Mouse (Mus musculus) hindbrain, embryonic 10.5 days (tissue): Measurements from ENCODE around the gene Mreg. TPM values are rescaled to one million over a fixed set of nuclear protein-coding genes. Genes with fewer than 3 reads are reported as not detected.
"Not testable (repeated sequence)": the region's sequence is repeated elsewhere in the genome, so short reads cannot be mapped to it uniquely, and the experiment has no call there.

ENCODE experiments used
- DNase-seq: peaks from one replicate; pipeline ENCODE4 v3.0.0-alpha.2; 2017; ENCODE audit warnings: low spot score
- H3K27ac ChIP-seq: fragments of 300-500 bp; sonication (generic); 2 replicates; pipeline ENCODE4 v1.5.1; 2016; ENCODE audit warnings: mild to moderate bottlenecking, moderate library complexity
- H3K27me3 ChIP-seq: fragments of 300-500 bp; sonication (generic); 2 replicates; pipeline ENCODE4 v1.6.1; 2016; ENCODE audit warnings: mild to moderate bottlenecking; ENCODE audit not compliant: poor library complexity, insufficient read depth, severe bottlenecking
- H3K36me3 ChIP-seq: fragments of 300-500 bp; sonication (generic); 2 replicates; pipeline ENCODE4 v1.6.1; 2016; ENCODE audit warnings: mild to moderate bottlenecking, moderate library complexity
- H3K4me1 ChIP-seq: fragments of 300-500 bp; sonication (generic); replicated peaks from 2 replicates; pipeline ENCODE4 v1.6.1; 2016; ENCODE audit warnings: mild to moderate bottlenecking
- H3K4me3 ChIP-seq: fragments of 300-500 bp; sonication (generic); 2 replicates; pipeline ENCODE4 v1.5.1; 2016; ENCODE audit warnings: mild to moderate bottlenecking, moderate library complexity
- H3K9me3 ChIP-seq: fragments of 300-500 bp; sonication (generic); 2 replicates; pipeline ENCODE4 v1.6.1; 2016; ENCODE audit warnings: mild to moderate bottlenecking, moderate library complexity
- WGBS: fragments of 180-500 bp; shearing (Covaris S2); methylation state at CpG from one replicate; pipeline ENCODE4 v1.1.7; 2016; 5-methylcytosine and 5-hydroxymethylcytosine counted together
- polyA plus RNA-seq: library from polyadenylated mRNA; unstranded; fragments of >200 nt; fragmentation: Nextera tagmentation; extraction: Ambion mirVana; gene quantifications from 2 replicates; pipeline ENCODE4 v1.2.1, GENCODE M21; 2016

The Mreg gene
- polyA plus RNA-seq, 1 experiment from 2014 or later, result 12.3 TPM

DNA sequence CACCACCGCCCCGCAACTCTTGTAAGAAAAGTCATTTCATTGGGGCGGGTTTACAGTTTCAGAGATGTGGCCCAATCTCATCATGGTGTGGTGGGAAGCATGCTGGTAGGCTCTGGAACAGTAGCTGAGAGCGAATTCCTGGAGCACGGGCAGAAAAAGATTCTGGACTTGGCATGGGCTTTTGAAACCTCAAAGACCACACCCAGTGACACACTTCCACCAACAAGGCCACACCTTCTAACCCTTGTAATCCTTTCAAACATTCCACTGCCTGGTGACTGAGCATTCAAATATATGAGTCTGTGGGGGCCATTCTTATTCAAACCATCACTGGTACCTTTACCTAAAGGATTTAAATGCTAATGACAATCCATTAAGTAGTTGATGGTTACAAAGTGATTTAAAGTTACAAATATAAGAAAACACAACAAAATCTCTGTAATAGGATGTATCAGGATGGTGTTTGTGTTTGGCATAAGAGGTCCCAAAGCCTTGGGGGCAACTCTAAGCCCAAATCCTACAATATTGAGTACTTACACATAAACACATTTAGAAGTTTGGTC, 30.6 kb upstream of the Mreg start:
- H3K36me3 ChIP-seq, result no peaks in the 10 kb centered on the region
- H3K27ac ChIP-seq, result no peak overlapping the region
- no peak for DNase-seq
- WGBS, result 87% methylated on average over 5 of the region's 5 CpGs
- H3K9me3 ChIP-seq, result no peaks in the 10 kb centered on the region
- H3K4me1 ChIP-seq, result peaks cover 10% of the 10 kb centered on the region; the same call in 1 of the 2 replicates
- H3K27me3 ChIP-seq, result no peaks in the 10 kb centered on the region
- no peak overlapping the region for H3K4me3 ChIP-seq

DNA sequence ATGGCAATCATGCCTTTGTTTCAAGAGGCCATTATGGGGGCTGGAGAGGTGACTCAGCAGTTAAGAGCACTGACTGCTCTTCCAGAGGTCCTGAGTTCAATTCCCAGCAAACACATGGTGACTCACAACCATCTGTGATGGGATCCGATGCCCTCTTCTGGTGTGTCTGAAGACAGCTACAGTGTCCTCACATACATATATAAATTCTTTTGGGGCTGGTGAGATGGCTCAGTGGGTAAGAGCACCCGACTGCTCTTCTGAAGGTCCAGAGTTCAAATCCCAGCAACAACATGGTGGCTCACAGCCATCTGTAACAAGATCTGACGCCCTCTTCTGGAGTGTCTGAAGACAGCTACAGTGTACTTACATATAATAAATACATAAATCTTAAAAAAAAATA, 27.0 kb upstream of the Mreg start:
- H3K36me3 ChIP-seq, H3K4me3 ChIP-seq, H3K9me3 ChIP-seq, DNase-seq, H3K27ac ChIP-seq: not testable (repeated sequence)
- Histone ChIP-seq H3K27me3 (peaks cover 13% of the 10 kb centered on the region), H3K4me1 (peaks cover 18% of the 10 kb centered on the region; the same call in 1 of the 2 replicates)
- WGBS, result 78% methylated on average over 3 of the region's 3 CpGs

DNA sequence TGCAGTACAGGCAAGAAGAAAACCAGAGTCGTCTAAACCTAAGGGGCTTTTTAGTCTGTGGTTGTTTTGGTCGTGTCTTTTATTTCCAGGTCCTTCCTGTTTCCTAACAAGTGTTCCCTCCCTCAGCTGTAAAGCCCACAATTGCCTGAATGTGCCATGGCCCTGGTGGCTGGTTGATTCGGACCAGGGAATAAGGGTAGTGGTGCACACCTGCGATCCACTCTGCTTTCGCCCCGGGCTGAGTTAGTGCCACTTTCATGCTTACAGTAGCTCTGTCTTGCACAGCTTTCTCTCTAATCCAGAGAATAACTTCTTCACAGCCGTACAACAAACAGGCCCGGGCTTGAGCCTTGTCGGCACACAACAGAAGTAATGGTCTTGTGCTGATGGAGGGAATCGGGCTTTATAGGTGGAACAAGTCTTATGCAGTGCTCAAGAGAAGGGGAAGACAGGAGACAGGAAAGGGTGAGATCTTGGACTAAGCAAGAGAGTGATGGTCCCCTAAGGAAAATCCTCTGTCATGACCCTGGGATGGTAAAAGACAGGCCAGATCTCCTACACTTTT, 26.0 kb upstream of the Mreg start:
- Histone ChIP-seq H3K9me3 (no peaks in the 10 kb centered on the region), H3K4me1 (peaks cover 23% of the 10 kb centered on the region), H3K27me3 (peaks cover 18% of the 10 kb centered on the region), H3K27ac (no peak overlapping the region), H3K36me3 (no peaks in the 10 kb centered on the region), H3K4me3 (no peak overlapping the region; the same call in 1 of the 2 replicates)
- no peak for DNase-seq
- 69% methylated on average over 10 of the region's 10 CpGs for WGBS

DNA sequence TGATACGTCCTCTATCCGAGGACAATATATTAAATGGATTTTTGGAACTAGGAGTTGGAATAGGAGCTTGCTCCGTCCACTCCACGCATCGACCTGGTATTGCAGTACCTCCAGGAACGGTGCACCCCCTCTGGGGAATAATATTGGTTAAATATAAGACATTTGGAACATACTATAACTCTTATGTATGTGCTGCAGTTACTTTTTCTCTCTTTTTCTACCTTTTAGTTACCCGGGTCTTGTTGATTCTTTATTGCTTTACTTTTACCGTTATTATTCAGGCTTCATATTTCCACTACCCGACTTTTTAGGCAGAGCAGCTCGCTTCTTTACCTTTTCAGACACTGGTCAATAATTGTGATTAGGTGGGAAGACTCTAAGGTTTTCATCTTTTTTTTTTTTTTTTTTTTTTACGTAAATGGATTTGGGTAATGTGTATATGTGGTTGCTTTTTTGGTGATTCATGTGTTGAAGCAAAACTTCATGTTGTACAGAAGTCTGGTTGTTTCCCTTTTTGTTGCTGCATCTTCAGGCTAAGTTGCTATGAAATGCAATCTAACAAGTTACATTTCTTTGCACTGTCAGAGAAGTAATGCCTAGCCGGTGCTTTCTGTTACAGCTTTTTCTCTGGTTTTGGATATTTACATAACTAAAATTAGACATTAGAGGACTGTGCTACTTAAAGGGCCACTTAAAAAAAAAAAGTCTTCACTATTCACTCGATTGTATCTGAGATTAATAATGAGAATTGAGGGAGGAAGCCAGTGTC, 25.1 kb upstream of the Mreg start:
- H3K9me3 ChIP-seq, result no peaks in the 10 kb centered on the region
- H3K27me3 ChIP-seq, result peaks cover 20% of the 10 kb centered on the region
- DNase-seq, result no peak
- H3K36me3 ChIP-seq, result no peaks in the 10 kb centered on the region
- H3K4me3 ChIP-seq, result peak overlapping the region; percentile 28
- 10% methylated on average over 13 of the region's 13 CpGs for WGBS
- peaks cover 24% of the 10 kb centered on the region for H3K4me1 ChIP-seq
- no peak overlapping the region for H3K27ac ChIP-seq

DNA sequence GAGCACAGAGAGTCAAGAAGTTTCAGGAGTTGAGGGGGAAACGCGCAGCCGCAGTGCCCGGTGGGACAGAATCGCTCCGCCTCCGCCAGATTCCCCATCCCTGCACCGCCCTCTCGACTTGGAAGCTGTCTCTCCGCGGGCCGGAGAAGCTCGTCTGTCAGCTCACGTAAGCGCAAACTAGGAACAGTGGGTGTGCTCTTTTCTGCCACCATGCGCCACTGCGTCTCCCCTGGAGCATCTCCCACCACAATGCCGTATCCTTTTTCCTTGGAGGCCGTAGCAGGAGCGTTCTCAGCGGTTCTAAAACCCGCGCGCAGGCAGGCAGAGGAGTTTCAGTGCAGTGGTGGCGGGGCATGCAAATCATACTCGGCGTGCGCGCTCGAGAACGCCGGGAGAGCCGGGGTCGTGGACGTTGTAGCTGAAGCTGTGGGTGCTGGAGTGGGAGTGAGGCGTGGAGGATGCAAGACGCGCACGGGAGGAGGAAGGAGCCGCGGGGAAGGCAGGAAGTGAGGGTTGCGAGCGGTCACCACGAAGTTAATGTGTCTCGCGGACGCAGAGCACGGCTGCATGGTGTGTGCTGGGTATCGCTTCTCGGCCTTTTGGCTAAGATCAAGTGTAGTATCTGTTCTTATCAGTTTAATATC, 24.4 kb upstream of the Mreg start:
- H3K4me3 ChIP-seq, result peak overlapping the region; percentile 63
- peaks cover 20% of the 10 kb centered on the region for H3K27me3 ChIP-seq
- under 1% methylated on average over 40 of the region's 50 CpGs for WGBS
- H3K4me1 ChIP-seq, result peaks cover 24% of the 10 kb centered on the region
- not testable (repeated sequence) for H3K36me3 ChIP-seq, H3K9me3 ChIP-seq
- DNase-seq, result peak; percentile 85
- H3K27ac ChIP-seq, result peak overlapping the region; percentile 85

DNA sequence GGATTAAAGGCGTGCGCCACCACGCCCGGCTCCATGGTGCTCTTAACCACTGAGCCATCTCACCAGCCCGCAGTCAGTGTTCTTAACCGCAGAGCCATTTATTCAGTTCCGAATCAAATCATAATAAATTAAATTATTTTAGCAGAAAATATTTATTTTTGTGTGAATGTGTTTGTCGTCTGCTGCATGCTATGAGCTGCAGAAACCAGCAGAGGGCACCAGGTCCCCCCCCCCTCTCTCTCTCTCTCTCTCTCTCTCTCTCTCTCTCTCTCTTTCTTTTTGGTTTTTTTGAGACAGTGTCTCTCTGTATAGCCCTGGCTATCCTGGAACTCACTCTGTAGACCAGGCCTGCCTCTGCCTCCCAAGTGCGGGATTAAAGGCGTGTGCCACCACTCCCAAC, 20.5 kb upstream of the Mreg start:
- H3K27ac ChIP-seq, H3K9me3 ChIP-seq, DNase-seq, H3K36me3 ChIP-seq, H3K4me3 ChIP-seq: not testable (repeated sequence)
- Histone ChIP-seq H3K27me3 (peaks cover 20% of the 10 kb centered on the region), H3K4me1 (peaks cover 16% of the 10 kb centered on the region)
- 80% methylated on average over 10 of the region's 10 CpGs for WGBS

DNA sequence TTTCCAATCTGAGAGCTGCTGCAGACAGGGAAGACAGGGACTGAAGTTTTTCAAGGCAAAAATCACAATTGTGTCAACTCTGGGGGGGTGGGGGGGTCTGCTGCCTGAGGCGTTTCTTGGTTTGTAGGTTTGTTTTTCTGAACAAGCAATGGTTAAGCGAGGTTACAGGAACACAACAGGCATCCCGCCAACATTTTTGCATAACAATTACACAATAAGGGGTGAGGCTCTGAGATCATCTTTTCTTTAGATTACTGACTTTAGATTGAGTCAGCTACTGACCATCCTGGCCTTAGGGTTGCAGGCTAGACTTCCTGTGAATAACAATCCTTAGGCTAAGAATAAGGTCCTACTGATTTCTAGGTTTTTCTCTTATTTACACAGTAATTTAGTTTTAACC, 16.9 kb upstream of the Mreg start:
- no peak for DNase-seq
- no peak overlapping the region for H3K27ac ChIP-seq
- no peak overlapping the region for H3K4me3 ChIP-seq
- H3K4me1 ChIP-seq, result peaks cover 19% of the 10 kb centered on the region
- peaks cover 21% of the 10 kb centered on the region for H3K27me3 ChIP-seq
- 0 out of 2 replicates have a peak, but pooled peaks cover 5% of the 10 kb centered on the region for H3K9me3 ChIP-seq
- 33% methylated on average over 3 of the region's 3 CpGs for WGBS
- H3K36me3 ChIP-seq, result no peaks in the 10 kb centered on the region

DNA sequence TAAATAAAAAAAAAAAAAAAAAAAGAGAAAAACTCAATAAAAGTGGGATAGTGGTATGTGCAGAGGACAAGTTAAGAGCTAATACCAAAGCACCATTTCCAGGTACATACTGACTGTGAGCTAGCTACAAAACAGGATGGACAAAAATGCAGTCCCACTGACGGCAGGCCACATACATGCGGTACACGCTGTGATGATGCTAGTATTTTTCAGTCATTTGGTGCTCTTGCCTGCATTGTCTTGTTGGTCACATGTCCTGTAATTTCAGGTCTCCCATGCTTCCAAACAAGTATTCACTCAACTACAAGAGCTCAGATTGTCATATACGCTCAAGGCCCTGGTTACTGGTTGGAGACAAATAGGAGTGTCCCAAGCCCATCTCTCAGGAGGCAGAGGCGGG, 15.4 kb upstream of the Mreg start:
- Histone ChIP-seq H3K27me3 (peaks cover 26% of the 10 kb centered on the region), H3K4me3 (no peak overlapping the region), H3K36me3 (no peaks in the 10 kb centered on the region), H3K4me1 (peaks cover 10% of the 10 kb centered on the region), H3K9me3 (0 out of 2 replicates have a peak, but pooled peaks cover 5% of the 10 kb centered on the region), H3K27ac (no peak overlapping the region)
- 91% methylated on average over 5 of the region's 5 CpGs for WGBS
- DNase-seq, result no peak

DNA sequence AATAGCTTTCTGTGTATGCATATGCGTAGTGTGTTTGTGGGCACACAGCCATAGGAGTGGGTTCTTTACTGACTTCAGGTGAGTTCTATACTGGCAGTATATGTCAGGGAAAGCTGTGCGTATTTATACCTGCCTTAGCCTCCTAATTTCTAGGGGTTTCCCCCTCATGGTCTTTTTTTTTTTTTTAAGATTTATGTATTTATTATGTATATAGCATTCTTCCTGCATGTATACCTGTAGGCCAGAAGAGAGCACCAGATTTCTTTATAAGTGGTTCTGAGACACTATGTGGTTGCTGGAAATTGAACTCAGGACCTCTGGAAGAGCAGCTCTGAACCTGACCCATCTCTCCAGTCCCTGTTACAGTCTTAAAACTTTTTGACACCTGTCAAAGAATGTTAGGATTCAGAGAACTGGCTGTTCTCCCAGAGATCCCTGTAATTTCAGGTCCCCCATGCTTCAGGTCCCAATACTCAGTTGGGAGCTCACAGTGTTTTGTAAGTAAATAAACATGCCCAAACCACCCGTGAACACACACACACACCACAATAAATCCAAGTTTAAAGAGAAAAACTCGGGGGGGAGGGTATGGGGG, 14.9 kb upstream of the Mreg start:
- no peaks in the 10 kb centered on the region for H3K36me3 ChIP-seq
- no peak overlapping the region for H3K4me3 ChIP-seq
- DNase-seq, result no peak
- 0 out of 2 replicates have a peak, but pooled peaks cover 5% of the 10 kb centered on the region for H3K9me3 ChIP-seq
- WGBS, result 61% methylated on average over 4 of the region's 4 CpGs
- H3K4me1 ChIP-seq, result peaks cover 10% of the 10 kb centered on the region
- peaks cover 26% of the 10 kb centered on the region for H3K27me3 ChIP-seq
- no peak overlapping the region for H3K27ac ChIP-seq

DNA sequence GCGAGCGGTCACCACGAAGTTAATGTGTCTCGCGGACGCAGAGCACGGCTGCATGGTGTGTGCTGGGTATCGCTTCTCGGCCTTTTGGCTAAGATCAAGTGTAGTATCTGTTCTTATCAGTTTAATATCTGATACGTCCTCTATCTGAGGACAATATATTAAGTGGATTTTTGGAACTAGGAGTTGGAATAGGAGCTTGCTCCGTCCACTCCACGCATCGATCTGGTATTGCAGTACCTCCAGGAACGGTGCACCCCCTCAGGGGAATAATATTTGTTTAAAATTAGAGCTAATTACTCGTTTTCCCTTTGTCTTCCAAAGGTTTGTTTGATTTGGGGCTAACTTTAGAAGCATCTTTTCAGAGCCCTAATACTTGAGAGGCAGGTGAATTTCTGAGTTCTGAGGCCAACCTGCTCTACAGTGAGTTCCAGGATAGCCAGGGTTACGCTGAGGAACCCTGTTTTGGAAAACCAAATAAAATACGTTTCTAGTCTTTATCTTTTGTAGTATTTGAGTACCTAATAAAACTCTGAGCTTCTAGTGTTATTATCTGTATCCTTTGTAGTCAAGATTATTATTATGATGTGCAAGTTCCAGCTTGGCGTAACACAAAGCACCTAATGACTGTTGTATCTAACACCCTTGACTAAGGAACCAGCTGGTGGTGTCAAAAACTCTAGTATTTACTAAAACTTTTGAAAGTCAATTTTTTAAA, 14.2 kb upstream of the Mreg start:
- Histone ChIP-seq H3K27ac (no peak overlapping the region), H3K4me1 (peaks cover 10% of the 10 kb centered on the region), H3K4me3 (no peak overlapping the region), H3K9me3 (0 out of 2 replicates have a peak, but pooled peaks cover 5% of the 10 kb centered on the region), H3K36me3 (no peaks in the 10 kb centered on the region), H3K27me3 (peaks cover 26% of the 10 kb centered on the region)
- WGBS, result 2% methylated on average over 12 of the region's 18 CpGs
- DNase-seq, result peak; percentile 76

DNA sequence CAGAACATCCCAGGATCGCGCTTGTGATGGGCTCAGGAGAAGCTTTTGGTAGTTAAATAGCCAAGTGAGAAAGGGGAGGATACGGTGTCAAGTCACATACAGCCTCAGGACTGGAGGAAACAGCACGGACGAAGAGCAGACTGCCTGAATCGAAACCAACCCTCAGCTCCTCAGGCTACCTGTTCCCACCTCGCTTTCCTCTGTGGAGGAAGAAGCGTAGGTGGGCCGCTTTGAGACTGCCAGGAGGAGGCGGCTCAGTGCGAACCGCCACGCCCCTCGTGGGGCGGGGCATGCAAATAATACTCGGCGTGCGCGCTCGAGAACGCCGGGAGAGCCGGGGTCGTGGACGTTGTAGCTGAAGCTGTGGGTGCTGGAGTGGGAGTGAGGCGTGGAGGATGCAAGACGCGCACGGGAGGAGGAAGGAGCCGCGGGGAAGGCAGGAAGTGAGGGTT, 13.6 kb upstream of the Mreg start:
- H3K27me3 ChIP-seq, result peaks cover 26% of the 10 kb centered on the region
- peak; percentile 86 for DNase-seq
- H3K4me1 ChIP-seq, H3K9me3 ChIP-seq, H3K36me3 ChIP-seq: not testable (repeated sequence)
- peak overlapping the region; percentile 88 for H3K27ac ChIP-seq
- under 1% methylated on average over 26 of the region's 31 CpGs for WGBS
- peak overlapping the region; percentile 54 for H3K4me3 ChIP-seq
